Mouse (Mus musculus) hematopoietic stem cell, adult 5-6 weeks (primary cell): ENCODE results near the gene Steap3. TPM values are rescaled to one million over a fixed set of nuclear protein-coding genes. Genes with fewer than 3 reads are reported as not detected.
A peak's percentile ranks its signal among the peaks of the same experiment; 100 is the strongest.

ENCODE experiments used
- ATAC-seq, 2 experiments: fragments of 125-278 bp in 1 of 2; replicated peaks in 1 of 2; 2 replicates each; pipeline ENCODE4 v1.8.0; 2016 to 2017; ENCODE audit warnings: inconsistent platforms in 2 of 2, mild to moderate bottlenecking in 2 of 2, moderate number of reproducible peaks in 2 of 2, low read depth in 1 of 2, moderate TSS enrichment in 1 of 2; ENCODE audit not compliant: low FRiP score in 2 of 2, poor library complexity in 2 of 2, severe bottlenecking in 2 of 2, insufficient read depth in 1 of 2, low TSS enrichment in 1 of 2
- total RNA-seq: library from RNA; stranded (forward); fragments of 172-1452, 232-1000 nt; gene quantifications from 2 replicates; pipeline ENCODE4 v1.2.3, GENCODE M21; 2017

Steap3 gene
- total RNA-seq, 1 experiment from 2014 or later = 8.1 TPM

DNA sequence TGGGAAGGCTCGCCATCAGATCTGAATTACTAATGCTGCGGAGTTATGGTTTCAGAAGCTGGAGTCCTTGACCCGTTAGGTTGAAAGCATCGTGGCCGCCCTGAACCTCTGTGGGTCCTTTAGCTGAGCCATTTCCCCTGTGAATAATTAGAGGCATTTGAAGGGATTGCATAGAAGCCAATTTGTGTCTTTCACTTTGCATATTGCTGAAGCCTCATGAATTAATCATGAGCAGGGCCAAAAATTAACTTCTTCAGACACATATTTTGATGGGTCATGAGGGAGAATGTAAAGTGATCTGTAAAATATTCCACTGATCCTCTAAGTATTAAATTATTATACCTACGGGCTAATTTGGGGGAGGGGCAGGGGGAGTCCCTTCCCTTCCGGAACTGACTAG lies 85.4 kb downstream of the Steap3 start:
- no peak for ATAC-seq

GRCm38 (mm10) chr1:120186655-120187054 lies 85.8 kb downstream of the Steap3 start:
- no peak for ATAC-seq

DNA sequence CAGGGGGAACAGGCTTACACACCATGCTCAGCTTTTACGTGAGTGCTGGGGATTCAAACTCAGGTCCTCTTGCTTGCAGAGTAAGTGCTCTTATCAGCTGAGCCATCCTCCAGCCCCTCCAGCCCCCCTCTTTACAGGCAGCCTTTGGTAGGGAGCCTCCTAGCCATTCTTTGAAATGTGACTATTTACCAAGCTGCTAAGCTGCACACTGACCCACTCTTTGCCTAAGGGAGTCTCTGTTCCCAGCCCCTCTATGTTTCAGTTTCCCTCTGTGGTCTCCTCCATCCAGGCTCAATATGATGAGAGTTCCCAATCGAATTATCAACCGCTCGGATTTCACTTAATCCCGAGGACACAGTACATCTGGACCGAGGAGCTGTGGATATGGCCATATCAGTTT lies 86.3 kb downstream of the Steap3 start:
- no peak for ATAC-seq

DNA sequence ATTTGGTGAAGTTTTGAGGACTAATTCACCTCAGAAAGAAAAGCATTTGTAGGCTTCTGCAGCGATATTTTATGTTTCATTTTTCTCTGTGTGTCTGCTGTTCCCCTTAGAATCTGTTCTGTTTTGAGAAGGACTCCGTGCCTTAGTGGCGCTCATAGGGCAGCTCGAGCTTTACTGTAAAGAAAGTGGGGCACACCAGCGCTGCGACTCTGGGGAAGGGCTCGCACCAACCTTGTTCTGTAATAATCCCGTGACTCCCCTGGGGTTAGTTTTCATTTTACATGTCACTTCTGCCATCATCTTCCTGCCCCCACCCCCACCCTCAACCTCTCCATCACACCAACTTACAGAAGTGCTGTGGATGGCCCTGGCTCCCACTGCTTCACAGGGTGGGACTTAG lies 95.4 kb downstream of the Steap3 start:
- no peak for ATAC-seq

- no peak for ATAC-seq
Observed at GRCm38 (mm10) chr1:120176313-120176712, 96.2 kb downstream of the Steap3 start.

- peak; percentile 24 to 36; a peak in 1 of 4 replicates for ATAC-seq
Observed at GRCm38 (mm10) chr1:120174991-120175390, 97.5 kb downstream of the Steap3 start.

GRCm38 (mm10) chr1:120171819-120172521 lies 100.5 kb downstream of the Steap3 start:
- ATAC-seq = peak in 1 of 2 experiments; percentile 57; a peak in 1 of 4 replicates

- 0 out of 4 replicates have a peak, but pooled peaks of 1 of the 2 experiments have one; percentile 32 for ATAC-seq
Observed at GRCm38 (mm10) chr1:120170307-120170706, 102.2 kb downstream of the Steap3 start.

GRCm38 (mm10) chr1:120168674-120169073 lies 103.8 kb downstream of the Steap3 start:
- no peak for ATAC-seq

- no peak for ATAC-seq
Observed at GRCm38 (mm10) chr1:120168016-120168415, 104.5 kb downstream of the Steap3 start.

DNA sequence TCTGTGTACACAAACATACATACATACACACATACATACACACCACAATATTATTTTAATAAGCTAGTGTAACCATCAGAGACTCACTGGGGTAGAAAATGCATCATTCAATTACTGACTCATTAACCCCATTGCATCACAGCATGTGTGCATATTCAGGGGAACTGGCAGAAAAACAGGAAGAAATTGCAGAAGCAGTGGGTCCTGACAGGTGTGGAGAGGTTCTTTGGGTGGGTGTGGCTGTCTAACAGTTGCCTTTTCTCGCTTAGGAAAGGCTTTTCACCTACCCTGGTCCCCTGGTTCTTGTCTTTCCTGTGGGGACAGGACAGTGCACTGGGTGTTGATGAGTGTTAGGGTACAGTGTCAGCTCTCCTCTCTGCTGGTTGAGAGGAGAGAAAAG lies 109.9 kb downstream of the Steap3 start:
- peak in 1 of 2 experiments; percentile 17; a peak in 2 of 4 replicates for ATAC-seq

GRCm38 (mm10) chr1:120161502-120161901 lies 111.0 kb downstream of the Steap3 start:
- no peak for ATAC-seq

GRCm38 (mm10) chr1:120158474-120159127 lies 113.9 kb downstream of the Steap3 start:
- no peak for ATAC-seq

DNA sequence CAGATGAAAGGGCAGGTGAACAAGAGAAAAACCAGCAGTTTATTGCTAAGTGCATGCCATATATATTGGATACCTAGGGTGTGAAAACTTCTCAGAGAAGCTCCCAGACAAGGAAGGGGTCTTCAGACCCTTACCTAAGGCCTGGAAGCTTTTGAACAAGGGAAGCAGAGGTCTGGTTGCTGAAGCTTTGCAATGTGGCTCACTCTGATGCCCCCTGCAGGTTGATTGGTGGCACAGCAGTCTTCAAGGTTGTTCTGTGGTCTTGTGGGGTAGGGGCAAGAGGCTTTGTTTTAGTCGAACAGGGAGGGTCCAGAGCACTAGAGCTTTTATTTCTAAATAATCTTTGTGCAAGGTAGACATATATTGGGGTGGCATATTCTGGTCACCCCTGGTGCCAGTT lies 117.2 kb downstream of the Steap3 start:
- peak; percentile 65; a peak in 2 of 4 replicates for ATAC-seq

DNA sequence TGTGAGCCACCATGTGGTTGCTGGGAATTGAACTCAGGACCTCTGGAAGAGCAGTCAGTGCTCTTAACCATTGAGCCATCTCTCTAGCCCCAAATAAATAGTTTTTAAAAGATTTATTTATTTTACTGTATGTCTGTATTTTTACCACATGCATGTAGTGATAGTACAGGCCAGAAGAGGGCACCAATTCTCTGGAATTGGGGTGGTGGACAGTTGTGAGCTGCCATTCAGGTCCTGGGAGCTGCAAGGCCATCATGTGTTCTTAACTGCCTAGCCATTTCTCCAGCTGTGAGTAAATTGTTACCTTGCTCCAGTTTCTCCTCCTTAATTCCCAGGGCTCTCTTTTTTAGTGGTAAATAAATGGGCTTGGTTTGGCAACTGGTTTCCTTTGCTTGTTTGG lies 118.3 kb downstream of the Steap3 start:
- ATAC-seq = peak; percentile 67 to 73; a peak in 2 of 4 replicates

- peak; percentile 18 to 70; a peak in 3 of 4 replicates for ATAC-seq
Observed at GRCm38 (mm10) chr1:120146994-120147393, 125.5 kb downstream of the Steap3 start.

DNA sequence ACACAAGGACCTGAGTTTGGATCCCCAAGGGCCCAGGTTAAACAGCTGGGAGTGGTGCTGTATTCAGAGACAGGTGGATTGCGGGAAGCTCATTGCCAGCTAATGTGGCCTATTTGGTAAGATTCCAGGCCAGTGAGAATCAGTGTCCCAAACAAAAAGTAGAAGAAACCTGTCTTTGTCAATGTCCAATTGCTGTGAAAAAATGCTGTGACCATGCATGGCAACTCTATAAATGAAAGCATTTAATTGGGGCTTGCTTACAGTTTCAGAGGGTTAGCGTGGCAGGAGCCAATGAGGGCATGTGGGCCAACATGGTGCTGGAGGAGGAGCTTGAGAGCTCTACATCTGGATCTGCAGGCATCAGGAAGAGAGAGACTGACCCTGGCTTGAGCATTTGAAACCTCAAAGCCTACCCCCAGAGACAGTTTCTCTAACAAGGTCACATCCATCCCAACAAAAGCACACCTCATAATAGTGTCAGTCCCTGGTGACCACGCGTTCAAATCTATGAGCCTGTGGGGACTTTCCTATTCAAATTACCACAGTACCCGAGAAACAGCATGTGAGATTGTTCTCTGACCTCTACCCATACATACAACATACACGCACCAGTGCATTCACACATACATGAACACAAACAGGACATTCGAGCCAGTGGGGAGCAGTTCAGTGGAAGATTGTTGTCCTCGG lies 126.8 kb downstream of the Steap3 start:
- no peak for ATAC-seq

DNA sequence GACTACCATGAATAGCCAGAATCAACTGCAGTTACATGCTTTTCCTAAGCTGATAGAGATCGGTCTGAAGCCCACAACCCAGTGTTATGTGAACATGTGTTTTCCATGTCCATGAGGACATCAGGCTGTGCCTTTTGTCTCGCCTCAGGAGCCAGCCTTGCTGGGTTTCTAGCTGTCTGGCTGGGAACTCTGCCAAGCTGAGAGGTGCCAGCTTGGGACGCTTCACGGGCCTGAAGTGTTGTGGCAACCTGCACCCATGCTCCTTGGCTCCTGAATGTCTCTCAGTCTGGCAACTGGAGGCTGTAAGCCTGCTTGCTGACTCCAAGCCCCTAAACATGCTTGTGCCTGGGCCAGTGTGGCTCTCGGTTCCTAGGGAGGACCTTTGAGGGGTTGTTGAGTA lies 130.0 kb downstream of the Steap3 start:
- no peak for ATAC-seq
